Mouse (Mus musculus): ENCODE results near the gene 2310030G06Rik. TPM values are rescaled to one million over a fixed set of nuclear protein-coding genes. Genes with fewer than 3 reads are reported as not detected.
A peak's percentile ranks its signal among the peaks of the same experiment; 100 is the strongest.

2310030G06Rik gene
- total RNA-seq, 1 experiment from 2014 or later: not detected

GRCm38 (mm10) chr9:50750706-50751105 is 4.4 kb upstream of the 2310030G06Rik start:
- ATAC-seq (replicated peaks; ENCODE audit: insufficient number of reproducible peaks, low FRiP score, low TSS enrichment, poor library complexity, severe bottlenecking): no peak

DNA sequence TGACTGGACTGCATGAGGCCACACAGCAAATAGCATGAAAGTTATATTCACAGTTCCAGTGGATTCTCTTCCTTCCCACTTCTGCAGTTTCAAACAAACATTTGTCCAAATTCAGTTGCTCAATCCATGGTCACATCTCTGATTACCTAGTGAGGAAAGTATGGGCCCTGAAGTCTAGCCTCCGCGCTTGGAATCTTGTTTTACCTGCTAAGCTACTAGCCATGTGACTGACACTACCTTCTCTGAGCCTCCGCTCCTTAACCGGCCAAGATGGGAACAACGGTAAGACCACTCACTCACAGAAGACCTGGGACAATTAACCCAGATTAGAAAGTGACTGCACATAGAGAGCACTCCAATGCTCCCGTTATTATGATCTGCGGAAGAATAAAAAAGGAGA is 530 bp downstream of the 2310030G06Rik start:
- no peak for ATAC-seq (replicated peaks; ENCODE audit: insufficient number of reproducible peaks, low FRiP score, low TSS enrichment, poor library complexity, severe bottlenecking)

- no peak for ATAC-seq (replicated peaks; ENCODE audit: insufficient number of reproducible peaks, low FRiP score, low TSS enrichment, poor library complexity, severe bottlenecking)
Observed at GRCm38 (mm10) chr9:50742744-50743143, 3.6 kb downstream of the 2310030G06Rik start.

DNA sequence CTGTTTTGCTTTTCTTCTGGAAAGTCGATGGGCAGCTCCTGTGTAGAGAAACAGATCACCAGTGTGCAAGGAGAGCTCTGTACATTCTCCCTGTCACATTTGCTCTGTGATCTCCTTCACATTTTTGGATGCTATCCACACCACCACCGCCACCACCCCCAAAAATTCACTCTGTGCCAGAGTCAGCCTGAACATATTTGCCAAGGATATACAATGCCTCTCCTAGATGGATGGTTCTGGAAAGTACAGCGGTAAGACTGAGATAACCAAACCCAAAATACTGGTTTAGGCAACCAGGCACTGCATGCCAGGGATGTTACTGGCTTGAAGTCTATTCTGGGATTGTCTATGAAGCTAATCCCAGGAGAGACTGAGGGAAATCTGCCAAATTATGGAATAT is 4.1 kb downstream of the 2310030G06Rik start:
- no peak for ATAC-seq (replicated peaks; ENCODE audit: insufficient number of reproducible peaks, low FRiP score, low TSS enrichment, poor library complexity, severe bottlenecking)

GRCm38 (mm10) chr9:50740867-50741784 is 5.2 kb downstream of the 2310030G06Rik start:
- no peak for ATAC-seq (replicated peaks; ENCODE audit: insufficient number of reproducible peaks, low FRiP score, low TSS enrichment, poor library complexity, severe bottlenecking)

DNA sequence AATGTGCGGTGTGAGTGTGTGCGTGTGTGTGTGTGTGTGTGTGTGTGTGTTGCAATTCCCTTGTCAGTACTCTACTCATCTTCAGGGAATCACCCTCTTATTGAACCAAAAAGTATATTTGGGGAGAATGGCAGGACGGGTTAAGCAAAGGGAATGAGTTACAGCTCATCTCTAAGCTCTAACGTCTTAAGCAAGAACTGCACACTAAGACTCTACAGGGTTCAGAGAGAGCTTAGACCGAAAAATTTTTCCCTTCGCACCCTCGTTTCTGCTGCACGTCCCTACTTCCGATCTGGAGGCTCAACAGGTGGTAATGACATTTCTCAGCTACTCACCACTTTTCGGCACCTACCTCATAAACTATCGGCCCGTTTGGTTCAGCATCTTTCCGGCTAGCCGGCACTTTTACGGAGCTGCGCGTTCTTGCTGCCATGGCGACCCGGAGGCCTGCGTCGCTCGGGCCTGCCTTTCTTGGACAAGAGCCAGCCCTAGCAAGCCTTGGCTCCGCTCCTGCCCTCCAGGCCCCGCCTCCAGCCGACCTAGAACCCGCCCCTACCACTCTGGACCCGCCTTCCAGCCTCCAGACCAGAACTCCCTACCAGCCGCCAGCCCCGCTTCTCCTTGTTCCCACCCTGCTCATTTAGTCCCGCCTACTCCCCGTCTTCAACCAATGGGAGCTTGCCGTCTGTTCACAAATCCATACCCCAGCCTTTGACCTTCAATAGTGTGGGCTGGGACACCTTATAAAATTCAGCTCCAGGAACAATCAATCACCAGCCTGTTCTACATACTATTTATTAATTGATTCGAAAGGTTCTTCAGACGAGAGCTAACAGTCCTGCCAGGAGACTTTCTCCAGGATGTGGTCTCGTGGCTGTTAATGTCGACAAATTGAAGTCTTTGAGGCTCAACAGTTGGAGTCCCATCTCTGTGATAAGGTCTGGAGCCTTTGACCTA is 7.1 kb downstream of the 2310030G06Rik start, which contains the start of gene Dixdc1:
Gene Dixdc1, minus strand, starts transcription at position 604 of the 957 bp plus-strand sequence.
- peak; percentile 93 for ATAC-seq (replicated peaks; ENCODE audit: insufficient number of reproducible peaks, low FRiP score, low TSS enrichment, poor library complexity, severe bottlenecking)

GRCm38 (mm10) chr9:50734989-50735388 is 11.3 kb downstream of the 2310030G06Rik start:
- ATAC-seq (replicated peaks; ENCODE audit: insufficient number of reproducible peaks, low FRiP score, low TSS enrichment, poor library complexity, severe bottlenecking): no peak

DNA sequence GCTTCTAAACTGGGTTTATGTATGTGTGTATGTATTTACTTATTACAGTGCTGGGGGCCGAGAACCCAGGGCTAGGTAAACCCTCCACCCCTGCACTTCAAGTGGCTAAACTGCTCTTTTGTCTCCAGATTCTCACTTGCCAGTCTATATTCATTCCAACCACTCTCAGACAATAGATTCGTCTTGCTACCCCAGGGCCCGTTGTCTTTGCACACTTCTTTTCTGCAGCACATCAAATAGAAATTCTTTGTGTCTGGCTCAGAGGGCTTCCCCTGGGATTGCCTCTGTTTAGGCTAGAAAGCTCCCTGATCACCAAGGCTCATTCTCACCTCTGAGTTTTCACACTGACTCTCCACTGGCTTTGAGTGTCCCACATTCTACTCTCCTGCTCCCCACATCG is 13.8 kb downstream of the 2310030G06Rik start:
- ATAC-seq (replicated peaks; ENCODE audit: insufficient number of reproducible peaks, low FRiP score, low TSS enrichment, poor library complexity, severe bottlenecking): no peak

GRCm38 (mm10) chr9:50729600-50729999 is 16.7 kb downstream of the 2310030G06Rik start:
- ATAC-seq (replicated peaks; ENCODE audit: insufficient number of reproducible peaks, low FRiP score, low TSS enrichment, poor library complexity, severe bottlenecking): no peak

- ATAC-seq (replicated peaks; ENCODE audit: insufficient number of reproducible peaks, low FRiP score, low TSS enrichment, poor library complexity, severe bottlenecking): no peak
Observed at GRCm38 (mm10) chr9:50727925-50728651, 18.2 kb downstream of the 2310030G06Rik start.

DNA sequence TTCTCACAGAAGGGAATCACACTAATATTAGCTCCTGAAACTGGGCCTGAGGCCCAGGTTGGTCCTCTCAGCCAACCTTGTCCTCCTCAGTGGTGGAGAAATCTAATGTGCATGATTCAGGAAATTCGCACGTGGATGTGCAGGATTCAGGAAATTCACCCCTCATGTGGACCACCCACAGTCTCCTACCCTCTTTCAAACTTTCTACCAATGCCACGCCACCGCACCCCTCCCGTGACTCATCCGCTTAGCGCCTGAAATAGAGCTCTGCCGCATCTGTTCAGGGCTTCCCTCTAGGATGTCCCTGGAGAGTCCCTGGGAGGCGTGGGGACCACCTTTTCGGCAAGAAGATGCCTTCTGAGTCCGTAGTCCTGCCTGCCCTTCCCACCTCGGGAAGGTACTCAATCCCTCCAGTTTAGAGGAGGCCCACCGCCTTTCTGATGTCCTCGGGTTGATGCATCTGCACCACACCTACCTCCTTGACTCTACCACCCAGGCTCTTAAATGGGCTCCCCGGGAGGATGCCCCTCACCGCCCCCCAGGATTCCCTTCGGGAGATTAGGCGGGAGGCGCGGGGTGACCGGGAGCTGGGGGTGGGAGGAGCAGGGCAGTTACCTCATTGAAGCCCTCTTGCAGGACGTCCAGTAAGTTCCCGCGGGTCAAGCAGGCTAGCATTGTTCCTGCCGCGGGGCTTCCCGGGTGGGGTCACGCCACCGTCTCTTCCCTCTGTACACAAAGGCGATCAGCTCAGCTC is 19.0 kb downstream of the 2310030G06Rik start:
- ATAC-seq (replicated peaks; ENCODE audit: insufficient number of reproducible peaks, low FRiP score, low TSS enrichment, poor library complexity, severe bottlenecking): no peak

DNA sequence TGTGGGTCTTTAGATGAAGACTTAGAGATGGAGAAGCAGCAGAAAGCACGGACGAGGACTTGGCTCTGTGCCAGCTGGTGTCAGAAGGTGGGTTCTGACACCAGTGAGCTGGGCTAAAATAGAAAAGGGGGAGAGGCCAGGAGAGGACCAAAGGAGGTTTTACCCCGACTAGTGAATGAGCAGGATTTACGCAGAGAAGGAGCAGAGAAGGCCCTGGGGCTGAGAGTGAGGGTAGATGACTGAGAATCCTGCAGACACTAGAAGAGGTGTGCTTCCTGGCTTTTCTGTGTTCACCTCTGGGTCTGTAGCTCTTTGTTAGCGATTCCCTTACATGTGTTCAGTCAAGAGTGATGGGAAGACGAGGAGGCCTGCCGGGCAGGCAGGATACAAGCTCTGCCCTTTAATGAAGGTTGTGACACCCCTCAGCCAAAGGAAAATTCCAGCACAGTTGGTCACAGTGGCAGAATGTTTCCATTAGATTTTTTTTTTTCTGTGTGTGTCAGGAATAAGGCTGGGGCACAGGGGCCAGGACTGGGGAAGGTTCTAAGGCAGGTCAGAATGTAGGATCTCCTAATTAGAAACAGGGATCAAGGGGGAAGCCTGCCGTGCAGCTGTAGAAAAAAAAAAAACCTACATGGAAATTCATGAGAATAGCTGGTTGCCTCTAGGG is 20.3 kb downstream of the 2310030G06Rik start:
- no peak for ATAC-seq (replicated peaks; ENCODE audit: insufficient number of reproducible peaks, low FRiP score, low TSS enrichment, poor library complexity, severe bottlenecking)

GRCm38 (mm10) chr9:50724661-50725330 is 21.5 kb downstream of the 2310030G06Rik start:
- ATAC-seq (replicated peaks; ENCODE audit: insufficient number of reproducible peaks, low FRiP score, low TSS enrichment, poor library complexity, severe bottlenecking): no peak

DNA sequence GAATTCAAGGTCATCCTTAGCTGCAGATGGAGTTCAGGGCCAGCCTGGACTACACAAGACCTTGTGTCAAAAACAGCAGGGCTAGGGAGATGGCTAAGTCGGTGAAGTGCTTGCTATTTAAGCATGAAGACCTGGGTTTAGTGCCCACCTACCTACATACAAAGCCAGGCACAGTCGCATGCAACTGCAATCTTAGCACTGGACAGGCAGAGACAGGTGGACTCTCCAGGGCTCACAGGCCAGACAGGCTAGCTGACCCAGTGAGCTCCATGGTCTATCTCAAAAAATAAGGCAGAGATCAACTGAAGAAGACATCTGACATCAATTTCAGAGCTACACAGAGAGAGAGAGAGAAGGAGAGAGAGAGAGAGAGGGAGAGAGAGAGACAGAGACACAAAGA is 22.2 kb downstream of the 2310030G06Rik start:
- no peak for ATAC-seq (replicated peaks; ENCODE audit: insufficient number of reproducible peaks, low FRiP score, low TSS enrichment, poor library complexity, severe bottlenecking)

- no peak for ATAC-seq (replicated peaks; ENCODE audit: insufficient number of reproducible peaks, low FRiP score, low TSS enrichment, poor library complexity, severe bottlenecking)
Observed at GRCm38 (mm10) chr9:50723406-50723805, 22.9 kb downstream of the 2310030G06Rik start.

DNA sequence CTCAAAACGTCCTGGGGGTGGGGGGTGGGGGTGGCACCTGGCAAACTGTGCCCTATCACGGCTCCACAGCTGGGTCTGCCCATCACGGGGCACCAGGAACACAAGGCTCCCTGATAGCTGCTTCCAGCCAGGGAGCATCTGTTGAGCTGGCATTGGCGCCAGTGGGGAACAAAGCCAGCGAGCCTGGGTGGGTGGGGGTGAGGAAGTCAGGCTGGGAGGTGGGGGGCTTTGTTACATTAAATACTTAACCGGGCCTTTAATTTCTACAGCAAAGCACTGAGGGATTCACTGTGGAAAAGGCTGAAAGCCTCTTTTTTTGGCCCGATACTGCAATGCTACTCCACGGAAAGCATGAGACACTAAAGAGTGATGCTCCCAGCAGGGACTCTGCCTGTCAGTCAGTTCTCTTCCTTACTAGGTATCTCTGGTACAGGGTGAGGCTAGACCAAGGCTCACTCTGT is 23.9 kb downstream of the 2310030G06Rik start:
- ATAC-seq (replicated peaks; ENCODE audit: insufficient number of reproducible peaks, low FRiP score, low TSS enrichment, poor library complexity, severe bottlenecking): no peak

GRCm38 (mm10) chr9:50721061-50721460 is 25.3 kb downstream of the 2310030G06Rik start:
- no peak for ATAC-seq (replicated peaks; ENCODE audit: insufficient number of reproducible peaks, low FRiP score, low TSS enrichment, poor library complexity, severe bottlenecking)

Measured in monocyte, adult 5-6 weeks (primary cell).